Mouse (Mus musculus) MEL (cell line): ENCODE measurements around the gene Clstn3. TPM values are rescaled to one million over a fixed set of nuclear protein-coding genes. Genes with fewer than 3 reads are reported as not detected.

Experiments
- DNase-seq: peaks from one replicate; pipeline ENCODE4 v3.0.0; 2011; ENCODE audit warnings: low read depth, low spot score
- H3K27ac ChIP-seq: 2 replicates; pipeline ENCODE4 v1.5.1; 2012; ENCODE audit warnings: low read depth, mild to moderate bottlenecking, control low read depth, low read length, moderate library complexity; ENCODE audit not compliant: control insufficient read depth
- H3K27me3 ChIP-seq, 2 experiments: fragments of 150-350 bp in 1 of 2; sonication (generic) in 1 of 2; 2 replicates each; pipeline ENCODE4 v1.6.1; 2012; ENCODE audit warnings: low read length in 2 of 2, mild to moderate bottlenecking in 2 of 2, improper control_type of control experiment in 1 of 2, moderate library complexity in 1 of 2; ENCODE audit not compliant: insufficient read depth in 2 of 2, control insufficient read depth in 1 of 2
- H3K36me3 ChIP-seq, 2 experiments: 2 replicates each; pipeline ENCODE4 v1.6.1; 2012 to 2014; ENCODE audit warnings: low read length in 2 of 2, improper control_type of control experiment in 1 of 2, inconsistent platforms in 1 of 2, mild to moderate bottlenecking in 1 of 2; ENCODE audit not compliant: insufficient read depth in 2 of 2, control insufficient read depth in 1 of 2
- H3K4me1 ChIP-seq, 2 experiments: fragments of 150-350 bp in 1 of 2; sonication (generic) in 1 of 2; 2 replicates each; pipeline ENCODE4 v1.6.1; 2012; ENCODE audit warnings: low read length in 2 of 2, improper control_type of control experiment in 1 of 2, mild to moderate bottlenecking in 1 of 2; ENCODE audit not compliant: insufficient read depth in 2 of 2, control insufficient read depth in 1 of 2
- H3K4me3 ChIP-seq, 2 experiments: fragments of 150-350 bp in 1 of 2; sonication (generic) in 1 of 2; 2 replicates each; pipeline ENCODE4 v1.5.1; 2012; ENCODE audit warnings: low read depth in 2 of 2, low read length in 2 of 2, mild to moderate bottlenecking in 2 of 2, moderate library complexity in 2 of 2, control low read depth in 1 of 2, improper control_type of control experiment in 1 of 2; ENCODE audit not compliant: control insufficient read depth in 1 of 2, insufficient read depth in 1 of 2
- H3K79me2 ChIP-seq: 2 replicates; pipeline ENCODE4 v1.6.1; 2012; ENCODE audit warnings: mild to moderate bottlenecking, low read length, moderate library complexity; ENCODE audit not compliant: control insufficient read depth, poor library complexity, insufficient read depth
- H3K9ac ChIP-seq: 2 replicates; pipeline ENCODE4 v1.6.1; 2012; ENCODE audit warnings: low read depth, mild to moderate bottlenecking, control low read depth, low read length, moderate library complexity; ENCODE audit not compliant: control insufficient read depth, poor library complexity, severe bottlenecking
- H3K9me3 ChIP-seq: fragments of 150-350 bp; sonication (generic); replicated peaks from 2 replicates; pipeline ENCODE4 v1.6.1; 2012; ENCODE audit warnings: mild to moderate bottlenecking, low read length, improper control_type of control experiment, moderate library complexity; ENCODE audit not compliant: insufficient read depth
- CHD1 ChIP-seq: IDR thresholded peaks from 2 replicates; pipeline ENCODE4 v1.6.1; 2012; ENCODE audit warnings: low read depth, mild to moderate bottlenecking, inconsistent platforms, low read length, improper control_type of control experiment
- E2F4 ChIP-seq: IDR thresholded peaks from 2 replicates; pipeline ENCODE4 v1.6.1; 2011; ENCODE audit warnings: low read depth, low read length, improper control_type of control experiment, borderline replicate concordance
- EP300 ChIP-seq, 2 experiments: IDR thresholded peaks; 2 replicates each; pipeline ENCODE4 v1.6.1; 2011; ENCODE audit warnings: improper control_type of control experiment in 2 of 2, low read length in 2 of 2, low read depth in 1 of 2, mild to moderate bottlenecking in 1 of 2
- ETS1 ChIP-seq: IDR thresholded peaks from 2 replicates; pipeline ENCODE4 v1.6.1; 2012; ENCODE audit warnings: low read depth, mild to moderate bottlenecking, inconsistent platforms, low read length, improper control_type of control experiment, moderate library complexity
- HCFC1 ChIP-seq: IDR thresholded peaks from 2 replicates; pipeline ENCODE4 v1.6.1; 2012; ENCODE audit warnings: low read depth, mild to moderate bottlenecking, inconsistent platforms, low read length, improper control_type of control experiment, moderate library complexity
- KAT2A ChIP-seq: conservative IDR thresholded peaks from 2 replicates; pipeline ENCODE4 v1.6.1; 2012; ENCODE audit warnings: low read depth, low read length, improper control_type of control experiment, inconsistent platforms
- MYB ChIP-seq: IDR thresholded peaks from 2 replicates; pipeline ENCODE4 v1.6.1; 2011; ENCODE audit warnings: mild to moderate bottlenecking, low read depth, low read length, improper control_type of control experiment
- MYC ChIP-seq: IDR thresholded peaks from 2 replicates; pipeline ENCODE4 v1.6.1; 2011; ENCODE audit warnings: low read depth, mild to moderate bottlenecking, low read length, improper control_type of control experiment, moderate library complexity
- POLR2A ChIP-seq, 2 experiments: IDR thresholded peaks; 2 replicates each; pipeline ENCODE4 v1.6.1; 2011 to 2012; ENCODE audit warnings: low read length in 2 of 2, mild to moderate bottlenecking in 2 of 2, control low read depth in 1 of 2, improper control_type of control experiment in 1 of 2, low read depth in 1 of 2, moderate library complexity in 1 of 2; ENCODE audit not compliant: control insufficient read depth in 1 of 2, insufficient read depth in 1 of 2, poor library complexity in 1 of 2
- POLR2AphosphoS2 ChIP-seq: IDR thresholded peaks from 2 replicates; pipeline ENCODE4 v1.6.1; 2011; ENCODE audit warnings: low read length, improper control_type of control experiment
- POLR2AphosphoS5 ChIP-seq: IDR thresholded peaks from 2 replicates; pipeline ENCODE4 v1.6.1; 2012; ENCODE audit warnings: low read depth, borderline replicate concordance, mild to moderate bottlenecking, inconsistent platforms, low read length, moderate library complexity, mixed read lengths
- RCOR1 ChIP-seq: IDR thresholded peaks from 2 replicates; pipeline ENCODE4 v1.6.1; 2012; ENCODE audit warnings: low read depth, mild to moderate bottlenecking, inconsistent platforms, low read length, improper control_type of control experiment
- SIN3A ChIP-seq: IDR thresholded peaks from 2 replicates; pipeline ENCODE4 v1.6.1; 2012; ENCODE audit warnings: low read length, improper control_type of control experiment, inconsistent platforms
- SMC3 ChIP-seq: IDR thresholded peaks from 2 replicates; pipeline ENCODE4 v1.6.1; 2011; ENCODE audit warnings: low read depth, low read length, improper control_type of control experiment
- TAL1 ChIP-seq: IDR thresholded peaks from 2 replicates; pipeline ENCODE4 v1.6.1; 2012; ENCODE audit warnings: mild to moderate bottlenecking, inconsistent platforms, low read length, moderate library complexity, mixed read lengths
- UBTF ChIP-seq: IDR thresholded peaks from 2 replicates; pipeline ENCODE4 v1.6.1; 2012; ENCODE audit warnings: low read depth, mild to moderate bottlenecking, inconsistent platforms, low read length, improper control_type of control experiment, moderate library complexity, borderline replicate concordance; ENCODE audit not compliant: insufficient read depth
- USF1 ChIP-seq: IDR thresholded peaks from 2 replicates; pipeline ENCODE4 v1.6.1; 2014; ENCODE audit warnings: low read depth, mild to moderate bottlenecking, inconsistent platforms, low read length, improper control_type of control experiment, moderate library complexity
- USF2 ChIP-seq, 2 experiments: IDR thresholded peaks; 2 replicates each; pipeline ENCODE4 v1.6.1; 2011 to 2012; ENCODE audit warnings: improper control_type of control experiment in 2 of 2, low read length in 2 of 2, borderline replicate concordance in 1 of 2, inconsistent platforms in 1 of 2, low read depth in 1 of 2, mild to moderate bottlenecking in 1 of 2; ENCODE audit not compliant: insufficient read depth in 1 of 2
- ZMIZ1 ChIP-seq: IDR thresholded peaks from 2 replicates; pipeline ENCODE4 v1.6.1; 2012; ENCODE audit warnings: low read depth, mild to moderate bottlenecking, inconsistent platforms, low read length, improper control_type of control experiment, moderate library complexity
- ZNF384 ChIP-seq: IDR thresholded peaks from 2 replicates; pipeline ENCODE4 v1.6.1; 2012; ENCODE audit warnings: low read depth, mild to moderate bottlenecking, inconsistent platforms, low read length, improper control_type of control experiment
- polyA plus RNA-seq, 2 experiments: library from polyadenylated mRNA; stranded (reverse) in 1 of 2; unstranded in 1 of 2; fragments of >175 nt in 1 of 2; fragments of >200 nt in 1 of 2; gene quantifications; 2 replicates each; pipeline versions ENCODE4 v1.2.1 to v1.2.4; 2012; ENCODE audit warnings: low replicate concordance in 2 of 2, low read depth in 1 of 2; ENCODE audit not compliant: insufficient read length in 2 of 2, insufficient read depth in 1 of 2, missing spikeins in 1 of 2
- total RNA-seq: library from RNA; depleted of rRNA; stranded (reverse); fragments of 300-350 nt; gene quantifications from 2 replicates; pipeline ENCODE4 v1.2.3, GENCODE M21; 2012

The Clstn3 gene
- total and polyA plus RNA-seq, 3 experiments, result 51.3 to 59.8 TPM; not detected in 1

GRCm38 (mm10) chr6:124424068-124424498 lies 40.5 kb downstream of the Clstn3 start (continued):
- TF ChIP-seq ZMIZ1, result no peak
- peak; percentile 21 to 41; a peak in 2 of 4 replicates for TF ChIP-seq EP300 (IDR thresholded peaks at IDR 0.05; ENCODE audit: low read depth in 1 of 2, low read length in 2 of 2)
- TF ChIP-seq E2F4, result no peak
- no peak for TF ChIP-seq CHD1
- TF ChIP-seq HCFC1, result peak; percentile 89
- no peak for TF ChIP-seq POLR2AphosphoS5
- peak; percentile 82 for TF ChIP-seq SIN3A
- 0 out of 2 replicates have a peak, but pooled peaks have one; percentile 12 for TF ChIP-seq RCOR1
- peak; percentile 55; the same call in 1 of the 2 replicates for TF ChIP-seq ZNF384
- TF ChIP-seq USF2 (IDR thresholded peaks at IDR 0.05; ENCODE audit: borderline replicate concordance in 1 of 2, insufficient read depth in 1 of 2, low read depth in 1 of 2, low read length in 2 of 2), result no peak
- TF ChIP-seq SMC3, result no peak
- TF ChIP-seq ETS1, result peak; percentile 76
- TF ChIP-seq MYB, result no peak
- no peak for TF ChIP-seq TAL1
- TF ChIP-seq, all 39 proteins: peak for 11

DNA sequence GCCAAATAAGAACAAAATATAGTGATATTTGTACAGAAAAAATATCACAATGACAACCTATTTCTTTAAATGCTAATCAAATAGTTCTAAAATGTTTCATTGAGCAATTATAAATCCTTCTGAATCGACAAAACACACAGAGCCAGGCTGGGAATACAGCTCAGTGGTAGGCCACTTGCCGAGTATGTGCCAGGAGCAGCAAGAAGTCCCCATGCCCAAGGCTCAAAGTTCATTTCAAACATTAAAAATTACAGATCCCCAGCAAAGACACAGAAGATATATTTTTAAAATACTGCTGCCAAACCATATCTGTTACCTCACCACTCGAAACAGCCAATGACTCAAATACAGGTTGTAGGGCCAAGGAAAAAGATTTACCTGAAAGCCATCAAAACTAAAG lies 45.9 kb downstream of the Clstn3 start:
- Histone ChIP-seq H3K79me2 (peaks cover 10% of the 10 kb centered on the region), H3K4me1 (peaks cover 0 to under 1% of the 10 kb centered on the region in 2 experiments; a peak in 1 of 4 replicates), H3K27ac (no peak overlapping the region), H3K4me3 (no peak overlapping the region), H3K9me3 (no peaks in the 10 kb centered on the region), H3K27me3 (no peaks in the 10 kb centered on the region), H3K9ac (no peak overlapping the region), H3K36me3 (peaks cover 0 to 2% of the 10 kb centered on the region in 2 experiments; a peak in 1 of 4 replicates)
- no peak for DNase-seq
- no peak for TF ChIP-seq USF1
- TF ChIP-seq POLR2AphosphoS2, result no peak
- no peak for TF ChIP-seq MYC
- TF ChIP-seq SMC3, result no peak
- no peak for TF ChIP-seq POLR2A (IDR thresholded peaks at IDR 0.05; ENCODE audit: control insufficient read depth in 1 of 2, insufficient read depth in 1 of 2, low read depth in 1 of 2, low read length in 2 of 2, poor library complexity in 1 of 2)
- no peak for TF ChIP-seq SIN3A
- TF ChIP-seq KAT2A, result no peak
- TF ChIP-seq E2F4, result no peak
- no peak for TF ChIP-seq MYB
- no peak for TF ChIP-seq ETS1
- TF ChIP-seq UBTF, result no peak
